Mouse (Mus musculus): Measurements from ENCODE around the gene Gm15737.

The Gm15737 gene

DNA sequence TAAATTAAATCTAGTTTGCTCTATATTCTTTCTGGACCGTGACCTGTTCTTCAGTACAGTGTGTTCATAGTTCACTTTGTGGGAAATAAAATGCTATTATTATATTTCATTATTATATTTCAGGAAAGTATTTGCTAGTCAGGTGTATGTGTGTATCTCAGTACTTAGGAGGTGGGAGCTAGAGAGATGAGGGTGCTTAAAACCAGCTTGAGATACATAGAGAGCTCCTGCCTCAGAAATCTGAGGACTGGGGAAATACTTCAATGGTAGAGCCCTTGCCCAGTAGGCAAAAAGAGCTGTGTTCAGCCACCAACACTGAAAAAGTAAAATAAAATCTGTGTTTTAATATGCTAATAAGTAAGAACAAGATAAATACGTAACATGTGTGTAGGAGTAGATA lies 6.2 kb downstream of the Gm15737 start:
- CTCF ChIA-PET, result no interaction called here

DNA sequence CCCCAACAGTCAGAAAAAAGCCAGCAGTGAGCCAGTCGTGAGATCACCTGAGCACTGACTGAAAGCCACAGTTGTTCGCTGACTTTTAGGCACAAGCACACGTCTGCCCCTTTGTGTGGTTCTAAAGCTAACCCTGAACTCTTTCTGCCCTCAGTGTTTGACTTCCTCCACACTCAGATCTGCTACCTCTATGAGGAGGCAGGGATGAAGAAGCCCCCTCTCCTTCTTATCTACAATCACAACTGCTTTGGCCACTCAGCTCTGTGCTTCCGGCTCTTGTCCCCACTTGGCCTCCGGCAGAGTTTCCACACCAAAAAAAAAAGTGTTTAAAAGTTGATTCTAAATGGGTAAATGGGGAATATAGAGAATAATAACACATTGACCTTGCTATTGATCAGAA lies 7.0 kb downstream of the Gm15737 start:
- CTCF ChIA-PET, result no interaction called here

DNA sequence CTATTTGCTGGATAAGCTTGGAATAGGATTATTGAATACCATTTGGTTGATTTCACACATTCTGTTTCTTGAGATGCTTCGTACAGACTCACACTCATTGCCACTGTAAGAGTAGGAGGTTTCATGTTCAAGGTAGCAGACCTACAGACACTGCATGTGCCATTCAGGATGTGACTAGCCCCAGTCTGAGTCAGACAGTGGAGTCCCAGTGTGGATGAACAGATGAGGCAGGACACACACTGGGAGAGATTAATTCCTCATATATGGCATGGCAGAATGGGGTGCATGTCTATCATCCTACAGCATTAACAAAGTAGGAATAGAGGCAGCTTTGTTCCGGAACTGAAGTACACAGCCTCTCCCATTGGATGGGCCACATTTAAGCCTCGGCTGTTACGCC lies 8.1 kb downstream of the Gm15737 start:
- CTCF ChIA-PET, result no interaction called here

DNA sequence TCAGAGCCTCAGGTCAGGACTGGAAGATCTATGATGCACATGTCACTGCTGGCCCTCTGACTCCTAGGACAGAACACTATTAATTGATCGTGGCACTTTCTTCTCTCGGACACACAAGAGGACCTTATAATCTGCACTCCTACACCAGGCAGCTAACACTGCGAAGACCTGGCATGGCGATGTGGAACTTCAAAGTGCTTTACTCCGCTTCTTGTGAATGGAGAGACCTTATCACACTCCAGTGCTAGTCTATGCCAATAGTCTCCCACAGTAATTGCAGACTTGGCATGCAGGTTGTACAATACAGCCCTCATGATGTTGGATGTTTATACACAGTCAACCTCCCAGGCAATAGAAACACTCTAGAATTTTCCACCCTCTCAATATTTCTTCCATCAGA lies 9.6 kb downstream of the Gm15737 start:
- CTCF ChIA-PET, result no interaction called here

DNA sequence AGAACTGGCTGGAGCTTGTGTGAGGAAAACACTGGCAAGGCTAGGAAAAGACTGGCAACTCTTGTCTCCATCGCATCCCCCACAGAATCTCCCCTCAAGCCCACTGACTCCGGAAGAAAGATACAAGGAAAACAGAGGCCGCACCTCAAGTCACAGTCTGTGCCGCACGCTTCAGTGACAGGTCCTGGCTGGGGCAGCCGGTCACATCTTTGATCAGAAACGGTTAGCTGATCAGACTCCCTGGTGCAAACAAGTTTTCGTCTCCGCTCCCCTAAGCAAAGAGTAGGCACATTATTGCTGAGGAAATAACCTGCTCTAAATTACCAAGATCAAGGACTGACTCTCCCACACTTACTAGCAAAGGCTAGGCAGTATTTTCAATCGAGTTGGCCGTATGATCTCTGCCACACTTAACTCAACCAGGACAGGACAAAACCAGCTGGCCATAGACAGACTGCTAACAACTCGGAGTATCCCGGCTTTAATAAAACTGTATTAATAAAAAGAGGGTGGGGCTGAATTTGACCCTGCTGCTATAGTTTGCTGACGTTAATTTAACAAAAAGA lies 10.6 kb downstream of the Gm15737 start:
- CTCF ChIA-PET, result no interaction called here

DNA sequence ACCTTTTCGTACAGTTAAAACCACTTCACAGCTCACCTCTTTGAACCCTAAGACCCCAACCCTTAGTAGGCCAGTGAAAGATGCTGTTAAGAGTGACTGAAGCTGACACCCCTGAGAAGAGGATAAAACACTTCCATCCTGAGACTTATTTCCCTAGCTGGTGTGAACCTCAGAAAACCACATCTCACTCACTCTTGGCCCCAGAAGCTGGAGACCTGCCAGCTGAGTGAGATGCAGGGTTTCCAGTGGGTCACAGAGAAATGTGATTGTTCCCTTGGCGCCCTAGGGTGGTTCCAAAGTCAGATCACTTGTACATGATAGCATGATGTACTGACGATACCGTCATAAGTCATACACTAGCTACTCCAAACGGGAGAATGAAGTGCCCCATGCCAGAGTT lies 13.3 kb downstream of the Gm15737 start:
- CTCF ChIA-PET, result no interaction called here

DNA sequence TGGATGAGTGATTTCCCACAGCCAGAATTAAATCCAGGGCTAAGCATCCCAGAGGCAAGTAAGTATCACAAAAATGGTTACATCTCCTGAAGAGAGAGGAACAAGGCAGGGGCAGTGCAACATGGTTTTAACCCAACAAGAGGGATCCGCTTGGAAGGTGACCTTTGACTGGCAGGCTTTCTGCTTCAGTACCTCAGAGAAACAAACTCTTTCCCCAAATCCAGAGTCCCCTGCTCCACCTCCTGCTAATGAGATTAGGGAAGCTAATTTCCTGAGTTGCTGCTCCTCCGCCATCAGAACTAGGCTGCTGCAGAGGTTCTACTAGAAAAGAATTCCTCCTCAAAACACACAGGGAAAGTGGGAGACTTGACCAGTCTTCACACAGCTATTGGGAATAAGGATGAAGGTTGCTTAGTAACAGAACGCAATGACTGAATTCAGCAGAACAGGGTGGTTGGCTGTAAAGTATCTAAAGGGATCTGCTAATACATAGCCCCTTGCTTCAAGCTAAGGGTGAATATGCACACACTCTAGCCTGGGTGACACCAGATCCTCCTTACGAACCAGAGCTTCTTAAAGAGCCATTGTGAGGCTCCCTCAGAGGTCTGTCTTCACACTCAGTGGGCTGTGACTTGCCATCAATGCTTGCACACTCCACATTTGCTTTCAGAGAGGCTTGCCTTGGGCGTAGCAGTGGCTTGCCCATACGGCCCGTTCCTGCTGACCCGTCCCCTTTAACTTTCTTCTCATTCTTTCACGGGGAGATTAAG lies 14.2 kb downstream of the Gm15737 start:
- CTCF ChIA-PET, result no interaction called here

DNA sequence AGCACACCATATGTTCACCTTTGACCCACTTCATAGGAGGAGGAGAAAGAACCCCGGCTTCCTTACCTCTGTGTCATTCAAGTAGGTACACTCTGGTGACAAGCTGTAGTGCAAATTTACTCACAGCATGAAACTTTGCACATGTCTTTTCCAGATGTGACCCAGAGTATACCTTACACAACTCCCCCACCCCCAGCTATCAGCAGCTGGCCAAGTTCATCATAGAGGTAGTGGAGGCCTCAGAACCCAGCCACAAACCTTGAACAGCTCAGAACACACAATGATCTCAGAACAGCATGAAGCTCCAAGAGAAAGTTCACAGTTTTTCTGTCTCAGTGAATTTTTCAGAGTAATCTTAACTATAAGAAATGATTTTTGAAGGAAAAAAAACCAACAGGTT lies 22.4 kb downstream of the Gm15737 start:
- CTCF ChIA-PET, result no interaction called here

DNA sequence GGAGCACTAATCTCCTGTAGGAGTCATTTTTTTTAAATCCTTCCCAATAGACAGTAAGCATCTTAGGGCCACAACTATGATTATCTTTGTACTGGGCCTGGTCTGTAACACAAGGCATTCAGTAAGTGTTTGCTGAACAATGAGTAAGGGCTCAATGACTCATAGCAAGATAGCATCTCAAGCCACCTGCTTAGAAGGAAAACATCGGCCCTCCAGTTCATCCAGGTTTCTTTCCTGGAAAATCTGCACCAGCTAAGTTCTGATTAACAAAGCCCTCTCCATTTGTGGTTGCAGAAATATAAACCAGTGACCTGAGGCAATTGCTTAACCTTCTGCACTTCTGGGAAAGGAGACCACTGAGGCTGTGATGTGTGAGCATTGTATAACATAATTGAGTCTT lies 34.9 kb downstream of the Gm15737 start:
- CTCF ChIA-PET, result no interaction called here

DNA sequence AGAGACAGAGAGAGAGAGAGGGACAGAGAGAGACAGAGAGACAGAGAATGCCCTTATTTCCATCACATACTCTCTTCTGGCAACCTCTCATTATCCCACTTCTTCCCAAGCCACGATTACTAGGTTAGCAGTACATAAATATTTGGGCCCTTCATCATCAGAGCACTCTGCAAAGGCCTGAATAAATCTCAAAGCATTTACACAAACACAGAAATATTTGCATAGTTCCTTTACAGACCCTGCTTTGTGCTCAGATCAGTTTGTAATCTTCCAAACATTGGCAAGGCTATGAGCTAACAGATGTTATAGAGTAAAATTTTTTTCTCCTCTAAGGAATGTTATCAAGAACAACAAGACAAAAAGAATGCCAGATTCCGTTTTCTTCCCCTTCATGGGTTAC lies 35.3 kb downstream of the Gm15737 start:
- CTCF ChIA-PET, result no interaction called here

DNA sequence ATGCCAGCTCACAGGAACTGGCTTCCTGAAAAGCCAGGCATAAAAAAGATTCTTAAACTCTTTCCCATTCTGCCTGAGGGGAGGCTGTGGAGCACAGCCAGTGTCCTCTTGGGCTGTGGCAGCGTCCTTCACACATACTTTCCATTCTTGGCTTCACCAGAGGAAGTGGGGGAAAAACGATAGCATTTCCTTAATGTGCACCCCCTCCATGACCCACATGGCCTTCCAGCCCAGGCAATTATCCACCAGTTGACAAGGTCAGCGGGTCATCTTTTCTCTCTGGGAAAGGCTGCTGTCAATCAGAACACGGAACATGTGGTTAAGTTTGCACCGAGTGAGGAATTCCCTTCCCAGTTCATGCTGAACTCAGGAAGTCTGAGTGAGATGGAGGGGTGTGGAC lies 36.8 kb downstream of the Gm15737 start:
- CTCF ChIA-PET, result no interaction called here

DNA sequence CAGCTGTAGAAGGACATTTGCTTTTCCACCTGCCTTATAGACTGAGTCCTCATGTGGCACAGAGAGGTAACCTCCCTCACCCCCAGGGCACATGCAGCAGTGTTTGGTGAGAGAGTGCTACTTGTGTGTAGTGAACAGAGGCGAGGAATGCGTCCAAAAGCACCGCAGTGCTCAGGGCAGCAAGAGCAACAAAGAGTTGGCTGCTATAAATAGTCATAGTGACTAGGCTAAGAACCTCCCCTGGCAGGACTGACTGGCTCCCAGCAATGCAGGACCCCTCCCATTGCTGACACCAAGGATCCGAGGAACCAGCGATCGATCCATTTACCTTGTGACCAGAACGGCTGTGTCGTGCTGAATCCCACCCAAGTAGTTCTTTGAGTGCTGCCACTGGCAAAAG lies 40.2 kb downstream of the Gm15737 start:
- CTCF ChIA-PET, result no interaction called here

DNA sequence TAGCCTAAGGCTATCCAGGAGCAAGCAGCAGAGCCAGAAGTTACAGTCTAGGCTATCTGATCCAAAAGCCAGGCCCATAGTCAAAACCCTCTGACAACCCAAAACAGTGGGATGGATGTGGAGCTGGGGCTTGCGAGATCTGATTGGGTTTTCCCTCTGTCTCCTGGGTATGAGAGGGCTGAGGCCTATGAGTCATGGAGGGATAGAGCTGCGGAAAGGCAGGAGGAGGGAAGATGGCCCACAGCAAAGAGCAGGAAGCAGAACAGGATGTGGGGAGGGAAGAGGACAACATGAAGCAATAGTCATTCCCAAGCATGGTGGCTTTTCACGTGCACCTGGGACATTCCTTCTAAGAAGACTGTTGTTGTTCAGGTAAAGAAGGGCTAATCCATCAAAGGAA lies 41.5 kb downstream of the Gm15737 start:
- CTCF ChIA-PET, result no interaction called here

DNA sequence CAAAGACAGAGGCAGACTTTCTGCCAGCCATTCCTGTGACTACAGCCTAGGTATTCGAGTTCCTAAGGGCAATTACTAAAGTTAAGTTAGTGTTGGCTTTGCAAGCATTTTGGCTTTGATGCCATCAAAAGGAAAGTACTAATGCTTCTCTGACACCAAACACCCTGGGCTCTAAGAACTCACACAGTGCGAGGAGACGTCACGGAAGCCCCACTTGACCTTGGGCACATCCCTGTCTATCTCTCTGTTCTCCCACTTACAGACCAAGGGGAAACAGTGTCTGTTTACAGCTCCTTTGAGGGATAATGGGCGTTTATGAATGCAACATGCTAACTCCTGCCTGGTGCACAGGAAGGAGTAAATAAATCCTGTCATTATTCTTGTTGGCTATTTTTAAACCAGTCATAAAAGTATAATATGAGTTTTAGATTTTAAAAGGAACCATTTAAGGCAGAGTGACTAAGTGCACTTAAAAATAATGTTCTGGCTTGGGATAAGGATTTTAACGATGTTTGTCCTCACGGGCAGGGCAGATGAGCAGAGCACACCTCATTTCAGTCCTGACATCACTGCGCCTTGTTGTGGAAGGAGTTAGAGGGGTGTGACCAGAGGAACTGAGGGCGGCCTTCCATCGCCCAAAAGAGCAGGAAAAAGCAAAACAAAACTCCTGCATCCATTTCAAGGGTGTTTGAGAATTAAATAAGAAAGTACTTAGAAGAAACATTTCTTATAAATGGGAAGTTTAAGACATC lies 52.0 kb downstream of the Gm15737 start:
- CTCF ChIA-PET, result no interaction called here

DNA sequence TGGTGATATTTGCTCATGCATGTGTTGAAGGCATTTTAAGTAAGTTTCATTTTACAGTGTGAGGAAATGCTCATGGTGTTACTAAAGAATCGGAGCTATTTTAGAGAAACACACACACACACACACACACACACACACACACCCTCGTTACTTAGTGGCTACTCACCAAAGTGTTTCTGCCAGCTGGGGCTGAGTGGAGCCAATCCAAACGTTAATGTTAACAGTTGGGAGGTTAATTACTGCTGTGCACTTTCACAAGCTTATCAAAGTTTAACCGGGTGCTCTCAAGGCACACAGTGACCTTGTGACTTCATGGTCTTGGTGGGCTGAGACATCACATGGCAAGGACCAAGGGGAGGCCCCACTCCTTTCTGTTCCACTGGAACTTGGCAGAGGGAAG lies 52.7 kb downstream of the Gm15737 start:
- CTCF ChIA-PET, result no interaction called here

DNA sequence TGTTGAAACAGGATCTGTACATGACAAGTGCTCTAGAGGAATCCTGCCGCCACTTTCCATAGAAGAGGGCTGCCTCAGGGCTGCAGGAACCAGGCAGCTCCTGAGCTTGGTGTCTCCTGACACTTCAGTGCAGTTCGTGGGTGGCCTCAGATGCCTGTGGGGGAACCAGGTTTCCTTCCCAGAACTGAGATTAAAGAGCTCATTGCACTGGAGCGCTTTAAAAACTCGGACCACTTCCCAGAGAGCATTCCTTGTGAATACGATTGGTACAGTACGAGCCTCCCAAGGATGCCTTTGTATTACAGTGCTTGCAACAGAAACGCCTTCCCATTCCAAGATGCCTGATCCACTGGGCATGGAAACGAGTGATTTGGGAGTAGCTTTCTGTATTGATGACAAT lies 55.4 kb downstream of the Gm15737 start:
- CTCF ChIA-PET, result no interaction called here

DNA sequence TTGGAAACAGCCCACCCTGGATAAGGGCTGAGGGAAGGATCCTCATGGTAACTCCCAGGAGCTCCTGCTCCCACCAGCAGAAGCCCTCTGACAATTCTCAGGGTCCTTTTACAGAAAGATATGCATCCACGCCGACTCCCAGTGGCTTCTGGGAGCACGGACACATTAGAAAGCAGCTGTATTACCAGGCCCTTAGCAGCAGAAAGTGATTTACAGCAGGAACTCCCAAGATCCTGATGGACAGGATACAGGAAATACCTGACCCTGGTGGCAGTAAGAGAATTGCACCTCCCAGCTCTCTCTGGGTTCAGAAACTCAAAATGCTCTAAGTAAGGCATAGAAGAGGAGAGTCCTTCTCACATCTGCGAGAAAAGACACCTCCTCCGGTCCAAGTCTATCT lies 59.1 kb downstream of the Gm15737 start:
- CTCF ChIA-PET, result no interaction called here

All from spleen, embryonic (tissue).